Mouse (Mus musculus) adrenal gland, adult 18-20 months (tissue): ENCODE data around the gene Ell. TPM values are rescaled to one million over a fixed set of nuclear protein-coding genes. Genes with fewer than 3 reads are reported as not detected.

Experiments used
- DNase-seq, 2 experiments: peaks; one replicate each; pipeline ENCODE4 v3.0.0; 2021 to 2022; ENCODE audit warnings: low spot score in 2 of 2
- total RNA-seq, 2 experiments: library from RNA; stranded (reverse); gene quantifications; 1 replicate in 1 of 2; 2 replicates in 1 of 2; pipeline ENCODE4 v1.2.3; 2021

Ell gene
- total RNA-seq, 2 experiments from 2014 or later = 23.1 to 26.6 TPM

- DNase-seq = no peak
Observed at GRCm38 (mm10) chr8:70535221-70535620, 4.0 kb upstream of the Ell start.

GRCm38 (mm10) chr8:70535701-70536100 lies 3.6 kb upstream of the Ell start:
- DNase-seq = no peak

- peak; percentile 55 to 57 for DNase-seq
Observed at GRCm38 (mm10) chr8:70538024-70538579, 1.2 kb upstream of the Ell start.

- peak; percentile 99 for DNase-seq
Observed at GRCm38 (mm10) chr8:70538633-70539076, 602 bp upstream of the Ell start.

DNA sequence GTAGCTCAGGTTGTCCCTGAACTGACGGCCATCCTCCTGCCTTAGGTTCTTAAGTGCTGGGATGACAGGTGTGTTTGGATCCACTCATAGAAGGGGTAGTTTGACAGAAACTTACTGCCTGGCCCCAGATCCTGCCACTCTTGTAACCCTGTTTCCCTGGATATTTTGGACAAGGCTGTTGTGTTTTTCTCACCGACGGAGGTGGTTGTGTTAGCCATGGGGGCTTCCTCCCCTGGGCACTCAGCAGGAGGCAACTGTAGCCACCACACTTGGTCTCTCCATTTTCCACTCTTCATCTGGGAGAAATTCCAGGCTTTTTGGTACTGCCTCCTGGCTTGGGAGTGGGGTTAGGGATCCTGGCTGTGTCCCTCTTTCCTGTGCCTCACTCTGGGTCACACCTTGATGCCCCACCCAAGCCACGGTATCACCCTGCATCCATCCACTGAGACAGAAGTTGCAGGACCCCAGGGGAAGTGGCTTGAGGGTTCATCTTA lies 803 bp downstream of the Ell start:
- no peak for DNase-seq

DNA sequence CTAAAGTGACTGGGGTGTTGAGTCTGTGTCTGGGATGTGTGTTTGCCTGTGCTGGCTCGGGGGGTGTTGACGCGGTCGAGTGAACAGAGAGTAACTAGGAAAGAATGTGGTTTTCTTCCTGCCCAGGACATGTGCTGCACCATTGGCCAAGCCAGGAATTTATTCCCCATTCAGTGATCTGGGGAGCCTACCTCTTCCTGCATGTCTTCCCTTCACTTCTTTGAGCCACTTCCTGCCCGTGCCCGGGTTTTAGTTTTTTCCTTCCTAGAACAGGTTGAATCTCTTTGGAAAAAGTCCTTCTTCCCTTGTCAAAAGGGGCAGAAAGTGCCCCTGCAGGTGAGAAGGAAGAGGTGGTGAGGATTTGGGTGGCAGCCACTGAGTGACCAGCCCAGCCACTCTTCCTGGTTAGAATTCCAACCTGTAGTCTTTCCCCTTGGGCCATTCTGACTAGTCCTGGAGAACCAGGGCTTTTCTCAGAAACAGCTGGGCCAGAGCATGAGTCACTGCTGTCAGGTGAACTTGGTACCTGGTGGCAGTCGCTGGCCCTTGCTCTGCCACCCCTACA lies 1.3 kb downstream of the Ell start:
- DNase-seq = no peak

GRCm38 (mm10) chr8:70541081-70541480 lies 1.8 kb downstream of the Ell start:
- no peak for DNase-seq

- peak; percentile 54 to 64 for DNase-seq
Observed at GRCm38 (mm10) chr8:70544200-70544687, 5.0 kb downstream of the Ell start.

GRCm38 (mm10) chr8:70546412-70546811 lies 7.2 kb downstream of the Ell start:
- no peak for DNase-seq

DNA sequence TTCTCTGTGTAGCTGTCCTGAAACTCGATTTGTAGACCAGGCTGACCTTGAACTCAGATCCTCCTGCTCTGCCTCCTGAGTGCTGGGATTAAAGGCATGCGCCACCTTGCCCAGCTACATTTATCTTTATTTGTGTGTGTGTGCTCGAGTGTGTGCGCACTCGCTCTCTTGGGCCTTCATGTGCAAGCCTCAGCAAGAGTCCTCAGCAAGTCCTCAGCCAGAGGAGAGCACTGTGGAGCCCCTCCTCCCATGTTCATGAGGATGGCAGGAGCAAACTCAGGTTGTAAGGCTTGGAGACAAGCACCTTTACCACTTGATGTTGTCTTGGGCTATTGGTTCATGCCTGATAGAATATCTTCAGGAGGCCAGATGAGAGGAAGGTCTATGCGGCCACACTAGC lies 8.5 kb downstream of the Ell start:
- no peak for DNase-seq

- no peak for DNase-seq
Observed at GRCm38 (mm10) chr8:70549412-70550184, 10.3 kb downstream of the Ell start.

DNA sequence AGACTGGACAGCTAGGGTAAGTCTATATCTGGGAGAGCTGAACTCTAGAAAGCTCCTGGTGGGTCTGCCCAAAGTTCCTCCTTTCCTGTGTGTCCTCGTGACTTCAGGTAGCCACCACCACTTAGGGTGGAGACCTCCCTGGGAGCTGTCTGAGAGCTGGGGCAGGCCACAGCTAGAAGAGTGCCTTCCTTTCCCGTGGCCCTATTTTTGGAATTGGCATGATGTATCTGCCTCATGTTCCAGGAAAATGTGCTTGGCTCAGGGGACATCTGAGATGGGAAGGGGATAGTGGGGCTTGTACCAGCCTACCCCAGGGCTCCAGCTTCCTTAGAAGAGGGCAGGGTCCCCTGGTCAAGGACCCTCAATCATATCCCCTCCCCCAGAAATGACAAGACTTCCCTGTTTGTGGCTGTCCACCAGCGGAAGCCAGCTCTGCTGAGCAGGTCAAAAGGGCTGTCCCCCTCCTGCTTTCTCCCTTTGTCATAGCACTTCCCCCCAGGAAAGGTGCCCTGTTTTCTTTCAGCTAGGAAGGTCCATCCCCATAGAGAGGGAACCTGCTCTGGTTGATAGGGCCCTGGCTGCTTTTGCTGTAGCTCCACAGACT lies 12.4 kb downstream of the Ell start:
- no peak for DNase-seq

- DNase-seq = no peak
Observed at GRCm38 (mm10) chr8:70552836-70553235, 13.6 kb downstream of the Ell start.

GRCm38 (mm10) chr8:70553740-70554139 lies 14.5 kb downstream of the Ell start:
- peak in 1 of 2 experiments; percentile 45 for DNase-seq

GRCm38 (mm10) chr8:70555079-70555747 lies 16.0 kb downstream of the Ell start:
- DNase-seq = no peak

- DNase-seq = no peak
Observed at GRCm38 (mm10) chr8:70558334-70558733, 19.1 kb downstream of the Ell start.

DNA sequence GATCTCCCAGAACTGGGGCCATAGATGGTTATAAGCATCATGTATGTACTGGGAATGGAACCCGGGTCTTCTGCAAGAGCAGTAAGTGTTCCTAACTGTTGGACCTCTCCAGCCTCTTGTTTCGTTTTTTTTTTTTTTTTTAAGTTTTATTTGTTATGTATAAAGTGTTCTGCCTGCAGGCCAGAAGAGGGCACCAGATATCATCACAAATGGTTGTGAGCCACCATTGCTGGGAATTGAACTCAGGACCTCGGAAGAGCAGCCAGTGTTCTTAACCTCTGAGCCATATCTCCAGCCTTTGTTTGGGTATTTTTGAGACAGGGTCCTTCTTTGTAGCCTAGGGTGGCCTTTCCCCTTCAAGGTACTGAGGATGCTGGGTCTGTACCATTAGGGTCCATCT lies 19.7 kb downstream of the Ell start:
- no peak for DNase-seq

GRCm38 (mm10) chr8:70560096-70560495 lies 20.8 kb downstream of the Ell start:
- DNase-seq = peak in 1 of 2 experiments; percentile 48

DNA sequence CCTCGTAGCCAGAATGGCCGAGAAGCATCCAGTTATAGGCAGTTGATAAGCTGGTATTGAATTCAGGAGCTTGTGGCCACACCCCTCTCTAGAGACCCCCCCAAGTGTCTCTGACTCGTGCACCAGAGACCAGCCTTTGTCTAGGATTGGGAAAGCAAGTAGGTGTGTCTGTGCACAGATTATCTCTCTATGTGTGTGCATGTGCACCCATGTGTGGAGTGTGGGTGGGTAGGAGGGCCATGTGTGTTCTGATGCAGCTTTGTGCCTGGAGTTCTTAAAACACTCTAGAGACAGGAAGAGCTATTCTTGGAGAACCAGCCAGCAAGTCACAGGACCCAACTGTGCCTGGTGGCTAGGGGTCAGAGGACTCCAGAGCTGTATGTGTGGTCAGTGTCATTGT lies 21.3 kb downstream of the Ell start:
- DNase-seq = no peak

DNA sequence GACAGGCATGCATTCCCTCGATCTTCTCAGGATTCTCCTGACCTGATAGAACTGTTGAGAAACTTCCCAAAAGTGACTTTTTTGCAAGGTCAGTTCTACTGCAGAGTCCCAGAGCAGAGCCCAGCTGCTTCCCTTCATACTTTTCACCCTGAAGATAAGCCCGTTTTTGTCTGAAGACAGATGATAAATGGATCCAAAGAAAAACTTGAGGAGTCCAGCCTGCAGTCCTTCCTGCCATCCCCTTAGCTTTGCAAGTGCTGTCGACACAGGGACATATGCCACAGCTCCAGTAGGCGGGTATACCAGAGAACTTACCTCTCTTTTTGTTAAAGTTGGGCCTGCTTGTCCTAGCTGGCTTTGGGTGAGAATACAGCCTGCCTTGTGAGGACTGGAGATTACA lies 22.1 kb downstream of the Ell start:
- DNase-seq = no peak
